Mouse (Mus musculus): ENCODE data around the gene Pecam1. TPM values are rescaled to one million over a fixed set of nuclear protein-coding genes. Genes with fewer than 3 reads are reported as not detected.
A peak's percentile ranks its signal among the peaks of the same experiment; 100 is the strongest.

The Pecam1 gene
- 225 and 283 TPM in 2 replicates for polyA plus RNA-seq (2012; rRNA removed)

- TF ChIP-seq POLR2A (IDR thresholded peaks at IDR 0.05; ENCODE audit: borderline replicate concordance, extremely low read depth, low read depth, low read length) (no peak), CTCF (IDR thresholded peaks at IDR 0.05; ENCODE audit: insufficient read depth, low read length) (no peak)
- H3K4me3 ChIP-seq (replicated peaks; ENCODE audit: extremely low read depth, low read depth, low read length), result peak within 1 kb of the TSS; percentile 26
- no peaks in the 10 kb centered on the region for H3K4me1 ChIP-seq (ENCODE audit: control insufficient read depth, insufficient read depth, low read length)
- 53% methylated on average over 13 of the region's 13 CpGs for WGBS
- DNase-seq, result no peak
These were observed at the start of gene Pecam1 for GRCm38 (mm10) chr11:106750121-106750751. Gene Pecam1 (minus strand): TSS chr11:106750628.

- TF ChIP-seq POLR2A (IDR thresholded peaks at IDR 0.05; ENCODE audit: borderline replicate concordance, extremely low read depth, low read depth, low read length), result no peak
- no peak for TF ChIP-seq CTCF (IDR thresholded peaks at IDR 0.05; ENCODE audit: insufficient read depth, low read length)
- Histone ChIP-seq H3K4me1 (ENCODE audit: control insufficient read depth, insufficient read depth, low read length) (peaks cover 2% of the 10 kb centered on the region), H3K4me3 (replicated peaks; ENCODE audit: extremely low read depth, low read depth, low read length) (no peak overlapping the region)
- no peak for DNase-seq
- 31% methylated on average over 9 of the region's 9 CpGs for WGBS
These were observed 45.3 kb upstream of the Pecam1 start for GRCm38 (mm10) chr11:106795679-106796078.

- DNase-seq, result no peak
- Histone ChIP-seq H3K4me3 (replicated peaks; ENCODE audit: extremely low read depth, low read depth, low read length) (no peak overlapping the region), H3K4me1 (ENCODE audit: control insufficient read depth, insufficient read depth, low read length) (peaks cover 2% of the 10 kb centered on the region)
- WGBS, result 81% methylated on average over 4 of the region's 4 CpGs
- TF ChIP-seq CTCF (IDR thresholded peaks at IDR 0.05; ENCODE audit: insufficient read depth, low read length) (no peak), POLR2A (IDR thresholded peaks at IDR 0.05; ENCODE audit: borderline replicate concordance, extremely low read depth, low read depth, low read length) (no peak)
These were observed 43.4 kb upstream of the Pecam1 start for GRCm38 (mm10) chr11:106793846-106794245.

- DNase-seq, result no peak
These were observed 39.2 kb upstream of the Pecam1 start for GRCm38 (mm10) chr11:106789649-106790048.

GRCm38 (mm10) chr11:106788775-106789459, 38.5 kb upstream of the Pecam1 start, which contains the start of the genes Ddx5 and Cep95:
Gene Ddx5 (minus strand): TSS chr11:106789185.
Gene Cep95 (plus strand): TSS chr11:106789252.
- peak within 1 kb of the TSS; percentile 93 for H3K4me3 ChIP-seq (replicated peaks; ENCODE audit: extremely low read depth, low read depth, low read length)
- H3K4me1 ChIP-seq (ENCODE audit: control insufficient read depth, insufficient read depth, low read length), result peaks cover 2% of the 10 kb centered on the region
- WGBS, result under 1% methylated on average over 58 of the region's 58 CpGs
- TF ChIP-seq CTCF (IDR thresholded peaks at IDR 0.05; ENCODE audit: insufficient read depth, low read length) (no peak), POLR2A (IDR thresholded peaks at IDR 0.05; ENCODE audit: borderline replicate concordance, extremely low read depth, low read depth, low read length) (peak; percentile 94; the same call in 1 of the 2 replicates)
- DNase-seq, result peak; percentile 93

More at GRCm38 (mm10) chr11:106789649-106790048, 39.2 kb upstream of the Pecam1 start:
- Histone ChIP-seq H3K4me3 (replicated peaks; ENCODE audit: extremely low read depth, low read depth, low read length) (peak overlapping the region; percentile 91), H3K4me1 (ENCODE audit: control insufficient read depth, insufficient read depth, low read length) (peaks cover 2% of the 10 kb centered on the region)
- no peak for TF ChIP-seq CTCF (IDR thresholded peaks at IDR 0.05; ENCODE audit: insufficient read depth, low read length)
- TF ChIP-seq POLR2A (IDR thresholded peaks at IDR 0.05; ENCODE audit: borderline replicate concordance, extremely low read depth, low read depth, low read length), result no peak
- 1% methylated on average over 6 of the region's 6 CpGs for WGBS

- peaks cover 5% of the 10 kb centered on the region for H3K4me1 ChIP-seq (ENCODE audit: control insufficient read depth, insufficient read depth, low read length)
- peak; percentile 99 for DNase-seq
- WGBS, result under 1% methylated on average over 77 of the region's 79 CpGs
These were observed 37.8 kb upstream of the Pecam1 start for GRCm38 (mm10) chr11:106788026-106788774.

GRCm38 (mm10) chr11:106787131-106788025, 37.0 kb upstream of the Pecam1 start:
- Histone ChIP-seq H3K4me1 (ENCODE audit: control insufficient read depth, insufficient read depth, low read length) (peaks cover 5% of the 10 kb centered on the region), H3K4me3 (replicated peaks; ENCODE audit: extremely low read depth, low read depth, low read length) (peak overlapping the region; percentile 93)
- under 1% methylated on average over 65 of the region's 65 CpGs for WGBS
- TF ChIP-seq POLR2A (IDR thresholded peaks at IDR 0.05; ENCODE audit: borderline replicate concordance, extremely low read depth, low read depth, low read length) (peak; percentile 69; the same call in 1 of the 2 replicates), CTCF (IDR thresholded peaks at IDR 0.05; ENCODE audit: insufficient read depth, low read length) (no peak)
- DNase-seq, result peak; percentile 89

More at GRCm38 (mm10) chr11:106788026-106788774, 37.8 kb upstream of the Pecam1 start:
- peak overlapping the region; percentile 93 for H3K4me3 ChIP-seq (replicated peaks; ENCODE audit: extremely low read depth, low read depth, low read length)
- TF ChIP-seq CTCF (IDR thresholded peaks at IDR 0.05; ENCODE audit: insufficient read depth, low read length) (no peak), POLR2A (IDR thresholded peaks at IDR 0.05; ENCODE audit: borderline replicate concordance, extremely low read depth, low read depth, low read length) (peak; percentile 98)

GRCm38 (mm10) chr11:106785043-106785442, 34.6 kb upstream of the Pecam1 start:
- no peak for DNase-seq
- Histone ChIP-seq H3K4me3 (replicated peaks; ENCODE audit: extremely low read depth, low read depth, low read length) (no peak overlapping the region), H3K4me1 (ENCODE audit: control insufficient read depth, insufficient read depth, low read length) (peaks cover 10% of the 10 kb centered on the region)
- 37% methylated on average over 1 of the region's 1 CpGs for WGBS
- TF ChIP-seq CTCF (IDR thresholded peaks at IDR 0.05; ENCODE audit: insufficient read depth, low read length), result no peak
- no peak for TF ChIP-seq POLR2A (IDR thresholded peaks at IDR 0.05; ENCODE audit: borderline replicate concordance, extremely low read depth, low read depth, low read length)
